Mouse (Mus musculus) hindbrain, postnatal 0 days (tissue): Measurements from ENCODE around the gene Emilin2. TPM values are rescaled to one million over a fixed set of nuclear protein-coding genes. Genes with fewer than 3 reads are reported as not detected.

Source experiments
- ATAC-seq: fragments of 200-750 bp; cut with Nextera tagmentation; 2 replicates; pipeline ENCODE4 v1.8.0; 2017; ENCODE audit warnings: mild to moderate bottlenecking, moderate TSS enrichment, moderate library complexity
- DNase-seq: peaks from one replicate; pipeline ENCODE4 v3.0.0-alpha.2; 2015; ENCODE audit warnings: low spot score
- H3K27ac ChIP-seq: fragments of 300-500 bp; sonication (generic); 2 replicates; pipeline ENCODE4 v1.5.1; 2014; ENCODE audit warnings: mild to moderate bottlenecking
- H3K27me3 ChIP-seq: fragments of 300-500 bp; sonication (generic); 2 replicates; pipeline ENCODE4 v1.6.1; 2014; ENCODE audit warnings: low read length, mixed read lengths; ENCODE audit not compliant: insufficient read depth
- H3K36me3 ChIP-seq: fragments of 300-500 bp; sonication (generic); 2 replicates; pipeline ENCODE4 v1.6.1; 2014; ENCODE audit warnings: low read length, mixed read lengths; ENCODE audit not compliant: insufficient read depth
- H3K4me1 ChIP-seq: fragments of 300-500 bp; sonication (generic); 2 replicates; pipeline ENCODE4 v1.6.1; 2014; ENCODE audit warnings: antibody characterized with exemption, low read length, mixed read lengths; ENCODE audit not compliant: insufficient read depth
- H3K4me2 ChIP-seq: fragments of 300-500 bp; sonication (generic); 2 replicates; pipeline ENCODE4 v1.6.1; 2014; ENCODE audit warnings: low read depth, mild to moderate bottlenecking, low read length, moderate library complexity, mixed read lengths
- H3K4me3 ChIP-seq: fragments of 300-500 bp; sonication (generic); 2 replicates; pipeline ENCODE4 v1.5.1; 2014; ENCODE audit warnings: low read length
- H3K9ac ChIP-seq: fragments of 300-500 bp; sonication (generic); replicated peaks from 2 replicates; pipeline ENCODE4 v1.6.1; 2014; ENCODE audit warnings: mild to moderate bottlenecking, low read length, moderate library complexity, mixed read lengths
- H3K9me3 ChIP-seq: fragments of 300-500 bp; sonication (generic); 2 replicates; pipeline ENCODE4 v1.6.1; 2016; ENCODE audit warnings: low read length, mixed read lengths
- CTCF ChIP-seq: IDR thresholded peaks from 2 replicates; pipeline ENCODE4 v1.5.1; 2016; ENCODE audit warnings: antibody characterized with exemption, control low read depth, low read depth
- WGBS: fragments of 180-500 bp; shearing (Covaris S2); extraction: QIAGEN DNeasy Blood & Tissue Kit; methylation state at CpG from one replicate; pipeline ENCODE4 v1.1.7; 2014; 5-methylcytosine and 5-hydroxymethylcytosine counted together
- polyA plus RNA-seq: library from polyadenylated mRNA; unstranded; fragments of >200 nt; fragmentation: Nextera tagmentation; extraction: Ambion mirVana; gene quantifications from 2 replicates; pipeline ENCODE4 v1.2.1, GENCODE M21; 2015
- total RNA-seq: library from RNA; depleted of rRNA; stranded (reverse); fragments of >200 nt; gene quantifications from 2 replicates; pipeline ENCODE4 v1.2.3, GENCODE M21; 2014

Gene Emilin2
- total and polyA plus RNA-seq, 2 experiments from 2014 or later: 2.0 to 4.4 TPM

DNA sequence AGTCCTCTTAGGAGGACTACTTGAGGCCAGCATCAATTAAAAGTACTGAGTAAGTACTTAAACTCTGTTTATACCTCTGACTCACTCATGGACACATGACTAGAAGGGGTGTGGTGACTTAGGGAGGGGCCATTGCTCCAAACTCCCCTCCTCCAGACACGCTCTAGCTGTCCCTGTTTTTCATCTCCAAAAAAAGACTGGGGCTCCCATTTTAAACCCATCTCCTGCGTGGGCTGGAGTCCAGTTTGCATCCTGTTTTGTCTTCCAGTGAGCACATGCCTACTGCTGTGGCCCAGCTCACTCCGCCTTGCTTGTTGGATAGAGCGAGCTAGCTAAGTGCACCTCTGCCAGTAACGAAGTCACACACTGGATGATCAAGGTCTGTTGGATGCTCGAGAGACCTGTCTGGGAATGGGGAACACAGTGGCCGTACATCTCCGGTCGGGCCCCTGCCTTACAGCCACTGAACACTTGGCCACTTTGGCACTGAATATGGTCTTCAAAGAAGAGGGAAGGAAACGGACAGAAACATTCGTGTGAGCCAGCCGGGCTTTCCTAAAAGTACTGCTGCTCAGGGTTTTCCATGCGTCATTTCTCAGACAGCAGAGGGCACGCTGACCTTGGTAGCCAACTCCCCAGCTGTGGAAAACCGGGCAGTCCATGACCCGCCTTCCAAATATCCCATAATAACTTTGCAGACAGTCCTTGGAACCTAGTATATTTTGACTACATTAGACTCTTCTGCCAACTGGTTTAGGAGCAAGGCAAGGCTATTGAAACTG, 60.8 kb downstream of the Emilin2 start:
- Histone ChIP-seq H3K4me1 (peaks cover 6% of the 10 kb centered on the region; the same call in 1 of the 2 replicates), H3K27me3 (no peaks in the 10 kb centered on the region), H3K9me3 (no peaks in the 10 kb centered on the region), H3K36me3 (peaks cover 30% of the 10 kb centered on the region), H3K9ac (no peak overlapping the region), H3K4me2 (no peak overlapping the region), H3K4me3 (no peak overlapping the region), H3K27ac (peak overlapping the region; percentile 32; the same call in 1 of the 2 replicates)
- ATAC-seq: peak; percentile 18; the same call in 1 of the 2 replicates
- WGBS: 78% methylated on average over 16 of the region's 16 CpGs
- DNase-seq: no peak
- no peak for TF ChIP-seq CTCF

GRCm38 (mm10) chr17:71250046-71250445, 61.7 kb downstream of the Emilin2 start:
- DNase-seq (no peak), ATAC-seq (no peak)
- Histone ChIP-seq H3K4me1 (peaks cover 6% of the 10 kb centered on the region; the same call in 1 of the 2 replicates), H3K4me3 (no peak overlapping the region), H3K36me3 (peaks cover 35% of the 10 kb centered on the region), H3K9ac (no peak overlapping the region), H3K27me3 (no peaks in the 10 kb centered on the region), H3K4me2 (no peak overlapping the region), H3K9me3 (no peaks in the 10 kb centered on the region), H3K27ac (no peak overlapping the region)
- 88% methylated on average over 2 of the region's 2 CpGs for WGBS
- TF ChIP-seq CTCF: no peak

DNA sequence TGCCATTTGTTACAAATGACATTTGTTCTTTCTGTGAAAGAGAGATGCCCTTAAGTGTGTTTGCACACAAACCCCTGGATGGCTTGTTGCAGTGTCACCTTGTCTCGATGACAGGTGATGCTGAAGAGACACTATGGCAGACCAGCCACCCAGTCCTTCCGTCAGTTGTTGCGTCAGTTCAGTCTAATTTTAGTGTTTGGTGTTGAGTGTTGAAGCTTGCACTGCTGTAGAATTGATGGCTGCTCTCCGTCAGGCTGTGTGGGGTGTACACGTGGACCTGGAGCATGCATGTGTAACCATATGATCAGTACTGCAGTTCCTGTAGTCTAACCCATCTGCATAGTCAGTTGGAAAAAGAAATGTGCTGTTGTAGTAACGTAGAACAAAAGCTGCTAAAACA, 62.8 kb downstream of the Emilin2 start:
- no peaks in the 10 kb centered on the region for H3K27me3 ChIP-seq
- H3K4me2 ChIP-seq: no peak overlapping the region
- no peak for DNase-seq
- ATAC-seq: no peak
- peaks cover 6% of the 10 kb centered on the region; the same call in 1 of the 2 replicates for H3K4me1 ChIP-seq
- 83% methylated on average over 6 of the region's 6 CpGs for WGBS
- H3K36me3 ChIP-seq: peaks cover 46% of the 10 kb centered on the region
- no peak for TF ChIP-seq CTCF
- no peak overlapping the region for H3K4me3 ChIP-seq
- H3K9me3 ChIP-seq: no peaks in the 10 kb centered on the region
- no peak overlapping the region for H3K9ac ChIP-seq
- no peak overlapping the region for H3K27ac ChIP-seq

- H3K27ac ChIP-seq: no peak overlapping the region
- TF ChIP-seq CTCF: no peak
- H3K9me3 ChIP-seq: no peaks in the 10 kb centered on the region
- DNase-seq (no peak), ATAC-seq (no peak)
- no peaks in the 10 kb centered on the region for H3K4me1 ChIP-seq
- H3K4me2 ChIP-seq: no peak overlapping the region
- WGBS: 95% methylated on average over 4 of the region's 4 CpGs
- no peaks in the 10 kb centered on the region for H3K27me3 ChIP-seq
- no peak overlapping the region for H3K4me3 ChIP-seq
- H3K9ac ChIP-seq: no peak overlapping the region
- H3K36me3 ChIP-seq: peaks cover 75% of the 10 kb centered on the region
Observed at GRCm38 (mm10) chr17:71246022-71246421, 65.8 kb downstream of the Emilin2 start.

DNA sequence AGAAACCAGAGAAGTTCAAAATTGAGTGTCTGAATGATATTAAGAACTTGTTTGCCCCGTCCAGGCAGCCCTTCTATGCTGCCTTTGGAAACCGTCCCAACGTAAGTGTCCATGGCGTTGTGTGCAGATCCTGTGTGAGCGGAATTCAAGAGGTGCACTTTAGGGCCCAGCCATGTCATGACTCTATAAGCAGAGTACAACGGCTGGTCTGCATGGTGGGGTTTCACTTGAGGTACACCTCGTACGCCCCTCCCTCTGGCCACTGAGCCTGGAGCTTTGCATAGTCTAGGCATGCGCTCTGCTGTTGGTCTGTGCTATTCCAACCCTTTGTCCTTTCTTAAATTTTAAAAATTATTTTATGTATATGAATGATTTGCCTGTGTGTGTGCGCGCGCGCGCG, 66.6 kb downstream of the Emilin2 start:
- H3K27me3 ChIP-seq: no peaks in the 10 kb centered on the region
- WGBS: 98% methylated on average over 15 of the region's 15 CpGs
- H3K27ac ChIP-seq: no peak overlapping the region
- no peaks in the 10 kb centered on the region for H3K9me3 ChIP-seq
- no peak overlapping the region for H3K4me2 ChIP-seq
- H3K9ac ChIP-seq: no peak overlapping the region
- H3K4me1 ChIP-seq: no peaks in the 10 kb centered on the region
- DNase-seq: no peak
- no peak for TF ChIP-seq CTCF
- no peak for ATAC-seq
- H3K4me3 ChIP-seq: no peak overlapping the region
- H3K36me3 ChIP-seq: peaks cover 81% of the 10 kb centered on the region

GRCm38 (mm10) chr17:71242666-71243065, 69.1 kb downstream of the Emilin2 start:
- Histone ChIP-seq H3K4me3 (no peak overlapping the region), H3K27ac (no peak overlapping the region), H3K4me2 (no peak overlapping the region), H3K9me3 (no peaks in the 10 kb centered on the region), H3K4me1 (no peaks in the 10 kb centered on the region), H3K36me3 (peaks cover 68% of the 10 kb centered on the region), H3K9ac (no peak overlapping the region), H3K27me3 (no peaks in the 10 kb centered on the region)
- no peak for DNase-seq
- TF ChIP-seq CTCF: no peak
- WGBS: 96% methylated on average over 7 of the region's 7 CpGs
- no peak for ATAC-seq

- no peak overlapping the region for H3K4me3 ChIP-seq
- H3K9ac ChIP-seq: no peak overlapping the region
- 94% methylated on average over 9 of the region's 9 CpGs for WGBS
- no peak for TF ChIP-seq CTCF
- DNase-seq (no peak), ATAC-seq (no peak)
- H3K9me3 ChIP-seq: no peaks in the 10 kb centered on the region
- no peak overlapping the region for H3K27ac ChIP-seq
- peaks cover 51% of the 10 kb centered on the region for H3K36me3 ChIP-seq
- H3K4me2 ChIP-seq: no peak overlapping the region
- H3K4me1 ChIP-seq: no peaks in the 10 kb centered on the region
- no peaks in the 10 kb centered on the region for H3K27me3 ChIP-seq
Observed at GRCm38 (mm10) chr17:71240811-71241210, 71.0 kb downstream of the Emilin2 start.
